Mouse (Mus musculus) olfactory bulb, adult 2 months (tissue): ENCODE measurements around the gene Morn2.
A peak's percentile ranks its signal among the peaks of the same experiment; 100 is the strongest.

Experiments
- CTCF ChIP-seq: fragments of 200-500 bp; IDR thresholded peaks from 2 replicates; pipeline ENCODE4 v1.5.1; 2012; ENCODE audit warnings: low read depth, mild to moderate bottlenecking, low read length, moderate library complexity; ENCODE audit not compliant: insufficient read depth
- POLR2A ChIP-seq: fragments of 200-500 bp; IDR thresholded peaks from 2 replicates; pipeline ENCODE4 v1.6.1; 2012; ENCODE audit warnings: mild to moderate bottlenecking, low read depth, low read length, moderate library complexity; ENCODE audit not compliant: insufficient read depth

DNA sequence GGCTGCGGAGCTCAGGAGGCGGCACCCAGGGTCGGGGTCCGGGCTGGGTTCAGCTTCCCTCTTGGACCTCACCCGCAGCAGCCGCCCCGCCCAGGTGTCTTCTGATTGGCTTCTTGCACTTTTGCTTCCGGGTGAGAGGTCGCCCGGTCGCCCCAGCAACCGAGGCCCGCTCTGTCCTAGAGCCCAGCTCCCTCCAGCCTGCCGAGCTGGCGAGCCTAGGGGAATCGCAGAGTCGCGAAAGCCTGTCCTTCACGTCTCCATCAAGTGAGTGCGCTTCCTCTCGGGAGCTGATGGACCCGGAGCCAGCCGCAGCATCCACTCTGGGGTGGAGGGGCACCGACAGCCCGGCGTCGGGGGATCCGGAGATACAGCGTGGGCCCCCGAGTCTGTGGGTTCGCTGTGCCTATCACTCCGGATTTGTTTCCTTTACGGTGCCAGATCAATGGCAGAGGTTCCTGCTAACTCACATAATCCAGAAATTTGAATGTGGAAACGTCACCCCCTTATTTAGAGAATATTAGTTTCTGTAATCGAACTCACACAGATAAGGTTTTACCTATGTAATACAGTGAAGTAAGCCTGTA lies at the start of gene Morn2, which contains the start of gene Dhx57:
- TF ChIP-seq CTCF: no peak
- peak; percentile 50; the same call in 1 of the 2 replicates for TF ChIP-seq POLR2A
